Comparison of ENCODE assay signal across 15 mouse cellular contexts in the genomic region with DNA sequence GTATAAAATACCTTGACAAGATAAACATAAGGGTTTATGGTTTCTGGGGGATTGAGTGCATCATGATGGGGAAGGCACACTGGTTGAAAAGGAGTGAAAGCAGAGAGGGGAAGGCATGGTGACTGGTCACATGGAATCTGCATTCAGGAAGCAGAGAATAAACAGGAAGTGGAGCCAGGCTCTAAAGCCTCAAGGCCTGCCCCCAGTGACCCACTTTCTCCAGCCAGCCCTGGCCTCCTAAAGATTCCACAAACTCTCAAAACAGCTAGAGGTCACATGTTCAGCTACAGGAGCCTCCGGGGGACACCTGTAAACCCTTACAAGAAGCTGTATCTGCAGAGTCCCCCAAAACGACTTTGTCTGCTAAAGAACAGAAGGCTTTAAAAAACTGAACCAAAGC. TPM values are rescaled to one million over a fixed set of nuclear protein-coding genes. Genes with fewer than 3 reads are reported as not detected.
A peak's percentile ranks its signal among the peaks of the same experiment; 100 is the strongest.
DNase-seq lines count a peak whose midpoint lies in the region; ATAC-seq and TF ChIP-seq lines count a peak whose summit lies in the region.
"Had no signal": no experiment of that assay in that cellular context is flagged by ENCODE, and none has a peak within 500 bp of the region (broad histone marks: within the 10 kb centered on the region; RNA-seq: fewer than 3 reads in every experiment).

No protein-coding gene starts in this region.

- H3K36me3 ChIP-seq in kidney, embryonic 14.5 days (ENCODE audit: control insufficient read depth, insufficient read depth, low read length), result no peaks in the 10 kb centered on the region
- H3K36me3 ChIP-seq: heart, embryonic 15.5 days; hindbrain, embryonic 10.5 days; liver, embryonic 12.5 days; midbrain, embryonic 13.5 days; neural tube, embryonic 15.5 days had no signal

- no peak for ATAC-seq in kidney, embryonic 14.5 days (ENCODE audit: low FRiP score, low TSS enrichment)
- no peak for ATAC-seq in monocyte, adult 5-6 weeks (replicated peaks; ENCODE audit: insufficient number of reproducible peaks, low FRiP score, low TSS enrichment, poor library complexity, severe bottlenecking)
- ATAC-seq: liver, embryonic 12.5 days; midbrain, embryonic 13.5 days had no signal

- no peak for TF ChIP-seq POLR2A in cerebellum, adult 2 months (IDR thresholded peaks at IDR 0.05; ENCODE audit: borderline replicate concordance, insufficient read depth, low read length)

- peaks cover 24% of the 10 kb centered on the region for H3K4me1 ChIP-seq in kidney, embryonic 14.5 days (ENCODE audit: control insufficient read depth, insufficient read depth, low read length)
- peaks cover 10% of the 10 kb centered on the region for H3K4me1 ChIP-seq in cerebellum, adult 2 months (ENCODE audit: control insufficient read depth, insufficient read depth, low read length)
- H3K4me1 ChIP-seq: liver, embryonic 12.5 days had no signal

- no peak overlapping the region for H3K4me3 ChIP-seq in kidney, embryonic 14.5 days (ENCODE audit: low read length)
- no peak overlapping the region for H3K4me3 ChIP-seq in cerebellum, adult 2 months (replicated peaks; ENCODE audit: insufficient read depth, low read depth, low read length)
- H3K4me3 ChIP-seq: heart, embryonic 15.5 days; hindbrain, embryonic 10.5 days; liver, embryonic 12.5 days; midbrain, embryonic 13.5 days; myocyte; neural tube, embryonic 15.5 days had no signal

- H3K4me2 ChIP-seq in kidney, embryonic 14.5 days (replicated peaks; ENCODE audit: low read depth, low read length), result no peak overlapping the region
- H3K4me2 ChIP-seq: heart, embryonic 15.5 days; liver, embryonic 12.5 days; midbrain, embryonic 13.5 days; neural tube, embryonic 15.5 days had no signal

- no peak overlapping the region for H3K27ac ChIP-seq in kidney, embryonic 14.5 days (ENCODE audit: low read depth, low read length)
- H3K27ac ChIP-seq in cerebellum, adult 2 months (ENCODE audit: insufficient read depth, low read length), result no peak overlapping the region
- H3K27ac ChIP-seq: heart, embryonic 15.5 days; hindbrain, embryonic 10.5 days; liver, embryonic 12.5 days; midbrain, embryonic 13.5 days; neural tube, embryonic 15.5 days had no signal

- no peaks in the 10 kb centered on the region for H3K27me3 ChIP-seq in kidney, embryonic 14.5 days (ENCODE audit: control insufficient read depth, insufficient read depth, low read length)
- no peaks in the 10 kb centered on the region for H3K27me3 ChIP-seq in cerebellum, adult 2 months (ENCODE audit: control insufficient read depth, insufficient read depth, low read length)
- H3K27me3 ChIP-seq: heart, embryonic 15.5 days; midbrain, embryonic 13.5 days; neural tube, embryonic 15.5 days had no signal

- H3K9me3 ChIP-seq in kidney, embryonic 14.5 days (ENCODE audit: control insufficient read depth, low read length), result no peaks in the 10 kb centered on the region
- H3K9me3 ChIP-seq: heart, embryonic 15.5 days; hindbrain, embryonic 10.5 days; liver, embryonic 12.5 days; midbrain, embryonic 13.5 days; neural tube, embryonic 15.5 days had no signal

- peak; percentile 26 for DNase-seq in kidney, adult 11 months
- DNase-seq in MN1 (ENCODE audit: low spot score), result peak; percentile 17
- peak; percentile 35 for DNase-seq in kidney, adult 9 months
- peak; percentile 26 to 55 for DNase-seq in kidney, postnatal 4 days
- no peak for DNase-seq in layer of hippocampus, adult 9-10 months (ENCODE audit: low spot score)
- no peak for DNase-seq in cerebellum, adult 2 months
- DNase-seq: right cerebral cortex, adult 18-20 months had no signal

- 37% methylated on average over 2 of the region's 2 CpGs for WGBS in kidney, embryonic 14.5 days
- 80% methylated on average over 2 of the region's 2 CpGs for WGBS in cerebellum, adult 2 months

- H3K9ac ChIP-seq in kidney, embryonic 14.5 days (ENCODE audit: low read depth, low read length), result no peak overlapping the region
- H3K9ac ChIP-seq: heart, embryonic 15.5 days; liver, embryonic 12.5 days; midbrain, embryonic 13.5 days; neural tube, embryonic 15.5 days had no signal

- no peak for TF ChIP-seq CTCF in cerebellum, adult 2 months (IDR thresholded peaks at IDR 0.05; ENCODE audit: borderline replicate concordance, insufficient read depth, low read depth, low read length)

RNA-seq across cellular contexts. Expression of a gene that starts 22.2 kb away (rescaled TPM):
- 53.4 and 92.8 TPM in 2 replicates for polyA plus RNA-seq in kidney, embryonic 14.5 days (2014; fragmentation: Nextera tagmentation; extraction: Ambion mirVana)
- not detected in 3 replicates for total RNA-seq in monocyte, adult 5-6 weeks (2017)
- 64.4 and 67.5 TPM in 2 replicates for polyA plus RNA-seq in cerebellum, adult 2 months (2012; rRNA removed)

Comparison
In these comparisons a context has a peak if more than half of its experiments do, and no peak if none do; other contexts are left out.
1. DNase-seq: peak in kidney, adult 11 months (single experiment), MN1 (single experiment), kidney, adult 9 months (single experiment) and kidney, postnatal 4 days (2 of 2); none in layer of hippocampus, adult 9-10 months (single experiment) and cerebellum, adult 2 months (0 of 2).